Mouse (Mus musculus) midbrain, embryonic 12.5 days (tissue): ENCODE data around the gene Herpud1. TPM values are rescaled to one million over a fixed set of nuclear protein-coding genes. Genes with fewer than 3 reads are reported as not detected.

Source experiments
- ATAC-seq: fragments of 200-750 bp; cut with Nextera tagmentation; 2 replicates; pipeline ENCODE4 v1.8.0; 2017; ENCODE audit warnings: low read depth, moderate TSS enrichment, moderate library complexity; ENCODE audit not compliant: low FRiP score
- H3K27ac ChIP-seq: fragments of 300-500 bp; sonication (generic); replicated peaks from 2 replicates; pipeline ENCODE4 v1.5.1; 2016; ENCODE audit warnings: mild to moderate bottlenecking
- H3K27me3 ChIP-seq: fragments of 300-500 bp; sonication (generic); 2 replicates; pipeline ENCODE4 v1.6.1; 2016; ENCODE audit warnings: mild to moderate bottlenecking
- H3K36me3 ChIP-seq: fragments of 300-500 bp; sonication (generic); 2 replicates; pipeline ENCODE4 v1.6.1; 2016
- H3K4me1 ChIP-seq: fragments of 300-500 bp; sonication (generic); 2 replicates; pipeline ENCODE4 v1.6.1; 2016
- H3K4me2 ChIP-seq: fragments of 300-500 bp; sonication (generic); replicated peaks from 2 replicates; pipeline ENCODE4 v1.6.1; 2016; ENCODE audit warnings: mild to moderate bottlenecking, moderate library complexity
- H3K4me3 ChIP-seq: fragments of 300-500 bp; sonication (generic); 2 replicates; pipeline ENCODE4 v1.5.1; 2016; ENCODE audit warnings: mild to moderate bottlenecking
- H3K9ac ChIP-seq: fragments of 300-500 bp; sonication (generic); replicated peaks from 2 replicates; pipeline ENCODE4 v1.6.1; 2016; ENCODE audit warnings: mild to moderate bottlenecking, moderate library complexity
- H3K9me3 ChIP-seq: fragments of 300-500 bp; sonication (generic); 2 replicates; pipeline ENCODE4 v1.6.1; 2016; ENCODE audit warnings: mild to moderate bottlenecking
- WGBS: fragments of 180-500 bp; shearing (Covaris S2); methylation state at CpG from one replicate; pipeline ENCODE4 v1.1.7; 2016; 5-methylcytosine and 5-hydroxymethylcytosine counted together
- polyA plus RNA-seq: library from polyadenylated mRNA; unstranded; fragments of >200 nt; fragmentation: Nextera tagmentation; extraction: Ambion mirVana; gene quantifications from 2 replicates; pipeline ENCODE4 v1.2.1, GENCODE M21; 2016

The Herpud1 gene
- polyA plus RNA-seq, 1 experiment from 2014 or later: 55.4 TPM

- Histone ChIP-seq H3K4me3 (no peak overlapping the region), H3K36me3 (no peaks in the 10 kb centered on the region), H3K27ac (no peak overlapping the region), H3K4me2 (no peak overlapping the region), H3K9ac (no peak overlapping the region), H3K4me1 (no peaks in the 10 kb centered on the region), H3K9me3 (no peaks in the 10 kb centered on the region), H3K27me3 (peaks cover 4% of the 10 kb centered on the region)
- ATAC-seq: no peak
- 96% methylated on average over 1 of the region's 1 CpGs for WGBS
Observed at GRCm38 (mm10) chr8:94440389-94440788, 54.2 kb downstream of the Herpud1 start.

GRCm38 (mm10) chr8:94441686-94442085 is 55.4 kb downstream of the Herpud1 start:
- Histone ChIP-seq H3K36me3 (no peaks in the 10 kb centered on the region), H3K4me3 (no peak overlapping the region), H3K9ac (no peak overlapping the region), H3K9me3 (no peaks in the 10 kb centered on the region), H3K27me3 (no peaks in the 10 kb centered on the region), H3K27ac (no peak overlapping the region), H3K4me2 (no peak overlapping the region), H3K4me1 (no peaks in the 10 kb centered on the region)
- WGBS: 83% methylated on average over 1 of the region's 1 CpGs
- ATAC-seq: no peak

- WGBS: 94% methylated on average over 3 of the region's 3 CpGs
- no peaks in the 10 kb centered on the region for H3K4me1 ChIP-seq
Observed at GRCm38 (mm10) chr8:94443153-94443552, 56.9 kb downstream of the Herpud1 start.

GRCm38 (mm10) chr8:94444480-94444879 is 58.2 kb downstream of the Herpud1 start:
- H3K4me1 ChIP-seq: no peaks in the 10 kb centered on the region
- no peak overlapping the region for H3K4me2 ChIP-seq
- no peak overlapping the region for H3K27ac ChIP-seq
- no peak overlapping the region for H3K9ac ChIP-seq
- H3K9me3 ChIP-seq: no peaks in the 10 kb centered on the region
- no peak for ATAC-seq
- 81% methylated on average over 2 of the region's 2 CpGs for WGBS
- no peaks in the 10 kb centered on the region for H3K27me3 ChIP-seq
- no peaks in the 10 kb centered on the region for H3K36me3 ChIP-seq
- no peak overlapping the region for H3K4me3 ChIP-seq

More at GRCm38 (mm10) chr8:94443153-94443552, 56.9 kb downstream of the Herpud1 start:
- Histone ChIP-seq H3K27me3 (no peaks in the 10 kb centered on the region), H3K36me3 (no peaks in the 10 kb centered on the region), H3K4me2 (no peak overlapping the region), H3K27ac (no peak overlapping the region), H3K9ac (no peak overlapping the region), H3K9me3 (no peaks in the 10 kb centered on the region), H3K4me3 (no peak overlapping the region)
- ATAC-seq: no peak

Other genes with a start within 250 kb of the Herpud1 start
- not detected in 2 replicates for gene Mt4, start 249.2 kb upstream of the Herpud1 start, polyA plus RNA-seq
- 16.9 and 23.8 TPM in 2 replicates for gene Mt3, start 233.8 kb upstream of the Herpud1 start, polyA plus RNA-seq
- gene Mt2, start 213.8 kb upstream of the Herpud1 start, polyA plus RNA-seq: 12.9 and 13.1 TPM in 2 replicates
- gene Mt1, start 207.4 kb upstream of the Herpud1 start, polyA plus RNA-seq: 31.1 and 38.8 TPM in 2 replicates
- 96.7 and 98.4 TPM in 2 replicates for gene Nup93, start 171.9 kb upstream of the Herpud1 start, polyA plus RNA-seq
- gene Slc12a3, start 57.2 kb upstream of the Herpud1 start, polyA plus RNA-seq: not detected in 2 replicates
- 0.09 and 0.38 TPM in 2 replicates for gene Nlrc5, start 47.9 kb downstream of the Herpud1 start, polyA plus RNA-seq
- 9.9 and 10.0 TPM in 2 replicates for gene Cpne2, start 146.6 kb downstream of the Herpud1 start, polyA plus RNA-seq
- gene Rspry1, start 215.5 kb downstream of the Herpud1 start, polyA plus RNA-seq: 55.0 and 57.7 TPM in 2 replicates
- 97.4 and 105 TPM in 2 replicates for gene Fam192a, start 215.6 kb downstream of the Herpud1 start, polyA plus RNA-seq